Mouse (Mus musculus): ENCODE results near the gene Mylk3.

Mylk3 gene

DNA sequence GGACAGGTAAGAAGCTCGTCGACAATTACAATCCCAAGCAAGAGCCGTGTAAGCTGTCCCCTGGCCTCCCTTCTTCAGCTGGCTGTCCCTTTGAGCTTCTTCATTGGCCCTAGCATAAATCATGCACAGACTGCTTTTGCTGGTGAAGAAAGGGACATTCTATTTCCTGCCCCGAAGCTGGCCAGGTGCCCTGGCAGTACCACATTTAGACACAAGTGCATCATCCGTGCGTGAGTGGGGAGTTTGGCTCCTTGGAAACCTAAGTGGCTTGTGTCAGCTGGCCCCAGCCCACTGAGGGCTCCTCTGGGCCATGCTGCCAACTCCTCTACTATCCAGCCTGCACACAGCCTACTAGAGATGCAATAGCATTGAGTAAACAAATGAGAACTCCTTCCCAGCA is at the start of gene Mylk3:
Mylk3 (minus strand) TSS at position 141 of the 400 bp plus-strand sequence.
- no peak for DNase-seq (ENCODE audit: low spot score)

DNA sequence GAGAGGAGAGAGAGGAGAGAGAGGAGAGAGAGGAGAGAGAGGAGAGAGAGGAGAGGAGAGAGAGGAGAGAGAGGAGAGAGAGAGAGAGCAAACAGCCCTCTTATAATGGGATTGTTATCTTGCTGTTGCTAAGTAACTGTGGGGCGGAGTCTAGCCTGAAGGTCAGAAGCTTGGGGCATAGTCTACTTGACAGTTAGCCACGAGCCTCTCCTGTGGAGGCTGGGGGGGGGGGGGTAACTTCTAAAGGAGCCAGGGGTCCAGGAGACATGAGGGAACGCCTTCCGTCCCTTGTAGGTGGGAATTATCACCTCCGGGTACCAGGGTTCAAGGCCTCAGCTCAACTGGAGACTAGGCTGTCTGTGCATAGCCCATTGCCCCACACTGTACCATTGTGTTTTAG is 49.6 kb upstream of the Mylk3 start:
- no peak for DNase-seq (ENCODE audit: low spot score)

DNA sequence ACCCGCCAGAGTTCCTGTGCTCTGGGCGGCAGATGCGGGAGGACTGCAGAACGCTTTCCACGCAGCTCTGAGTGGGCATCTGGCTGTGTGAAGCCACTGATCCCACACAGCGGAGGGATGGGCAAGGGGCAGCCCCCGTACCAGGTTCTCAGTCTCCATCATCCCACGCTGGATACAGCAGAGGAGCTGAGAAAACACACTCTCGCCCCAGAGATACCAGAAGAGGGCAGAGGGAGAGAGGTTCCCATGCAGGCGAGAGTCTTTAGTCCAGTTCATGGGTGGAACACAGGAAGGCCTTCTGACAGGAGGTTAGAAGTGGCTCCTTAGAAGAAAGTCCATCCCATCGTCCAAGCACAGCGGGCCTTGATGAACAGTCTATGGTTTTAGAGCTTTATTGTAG is 48.7 kb upstream of the Mylk3 start:
- DNase-seq (ENCODE audit: low spot score), result no peak

DNA sequence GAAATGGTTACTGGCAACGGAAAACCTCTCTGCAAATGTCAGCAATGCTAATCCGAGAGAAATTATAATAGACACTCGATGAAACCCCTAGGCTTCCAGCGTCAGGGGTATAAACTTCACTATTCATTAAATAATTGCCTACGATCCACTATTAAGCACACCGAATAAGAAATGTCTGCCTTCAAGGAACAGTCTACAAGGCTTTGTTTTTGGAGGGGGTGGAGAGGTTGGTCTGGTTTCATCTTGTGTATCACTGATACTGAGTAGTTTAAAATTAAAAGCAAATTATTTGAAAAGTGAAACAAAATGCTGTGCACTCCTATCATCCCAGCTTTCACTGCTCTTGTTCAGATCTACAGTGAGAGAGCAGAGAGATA is 46.9 kb upstream of the Mylk3 start:
- DNase-seq (ENCODE audit: low spot score), result no peak

DNA sequence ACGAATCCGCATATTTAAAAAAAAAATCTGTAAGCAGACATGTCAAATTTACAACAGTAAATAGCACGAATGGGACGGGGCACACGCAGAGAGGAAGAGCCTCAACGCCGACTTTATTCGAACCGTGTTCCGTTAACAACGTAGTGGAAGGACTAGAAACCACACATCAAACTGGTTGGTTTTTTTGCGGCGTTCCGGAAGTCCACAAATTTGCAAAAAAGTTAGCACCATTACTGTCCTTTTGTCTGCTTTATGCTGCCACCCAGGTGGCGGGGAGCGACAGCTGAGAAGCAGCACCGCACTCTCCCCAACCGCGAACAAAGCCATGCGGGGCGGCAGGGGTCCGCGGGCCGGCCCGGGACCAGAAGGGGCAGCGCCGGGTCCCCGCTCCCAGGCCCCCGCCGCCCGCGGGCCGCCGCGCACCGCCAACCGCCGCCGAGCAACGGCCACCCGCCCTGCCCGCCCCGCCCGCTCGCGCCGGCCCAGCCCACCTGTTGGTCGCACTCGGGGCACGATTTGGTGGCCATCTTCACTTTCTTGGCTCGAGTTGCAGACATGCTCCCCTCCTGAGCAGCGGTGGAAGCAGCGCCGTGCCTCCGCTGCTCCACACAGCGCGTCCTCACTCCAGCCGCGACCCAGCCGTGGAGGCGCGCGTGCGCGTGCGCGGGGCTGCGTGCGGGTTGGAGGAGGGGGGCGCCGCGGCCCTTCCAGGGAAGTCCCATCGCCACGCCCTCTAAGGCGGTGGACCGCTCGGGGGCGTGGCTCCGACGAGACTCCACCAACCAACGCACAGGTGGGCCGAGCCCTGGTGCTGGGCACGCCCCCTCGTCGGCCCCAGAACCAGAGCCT is 46.2 kb upstream of the Mylk3 start, which contains the start of gene 4921524J17Rik:
4921524J17Rik (minus strand) TSS at position 666 of the 849 bp plus-strand sequence.
- DNase-seq (ENCODE audit: low spot score), result peak; percentile 97

DNA sequence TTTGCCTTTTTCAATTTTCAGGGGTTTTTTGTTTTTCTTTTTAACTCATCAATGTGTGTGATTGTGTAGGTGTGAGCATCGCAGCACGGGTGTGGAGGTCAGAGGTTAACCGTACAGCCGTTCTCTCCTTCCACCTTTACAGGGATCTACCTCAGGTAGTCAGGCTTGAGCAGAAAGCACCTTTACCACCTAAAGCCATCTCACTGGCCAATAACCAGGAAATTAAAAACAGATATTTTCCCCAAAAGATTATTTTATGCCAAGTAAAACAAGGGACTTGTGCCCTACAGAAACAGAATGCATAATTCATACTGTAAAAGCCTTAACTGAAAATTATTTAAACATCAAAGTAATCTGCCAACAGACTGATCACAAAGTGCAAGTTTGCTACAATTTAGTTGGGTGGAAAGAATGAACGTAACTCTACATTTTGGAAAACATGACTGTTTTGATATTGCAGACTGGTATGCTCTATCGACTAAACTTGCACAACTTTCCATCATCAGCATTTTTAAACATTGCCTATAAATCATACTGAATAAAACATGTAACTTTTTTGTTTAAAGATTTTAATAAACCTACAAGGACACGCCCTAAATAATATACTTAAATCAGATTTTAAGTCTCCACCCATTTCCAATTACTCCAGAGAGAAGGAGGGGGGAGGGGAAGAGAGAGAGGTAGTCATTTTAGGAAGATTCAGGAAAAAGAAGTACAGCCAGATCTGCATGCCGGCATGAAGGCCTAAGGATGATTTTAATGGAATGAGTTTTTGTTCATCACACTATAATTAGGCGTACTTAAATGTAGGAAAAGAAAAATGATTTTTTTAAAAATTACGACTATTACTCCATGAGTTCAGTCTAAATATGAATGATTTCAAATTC is 45.4 kb upstream of the Mylk3 start:
- DNase-seq (ENCODE audit: low spot score), result no peak

DNA sequence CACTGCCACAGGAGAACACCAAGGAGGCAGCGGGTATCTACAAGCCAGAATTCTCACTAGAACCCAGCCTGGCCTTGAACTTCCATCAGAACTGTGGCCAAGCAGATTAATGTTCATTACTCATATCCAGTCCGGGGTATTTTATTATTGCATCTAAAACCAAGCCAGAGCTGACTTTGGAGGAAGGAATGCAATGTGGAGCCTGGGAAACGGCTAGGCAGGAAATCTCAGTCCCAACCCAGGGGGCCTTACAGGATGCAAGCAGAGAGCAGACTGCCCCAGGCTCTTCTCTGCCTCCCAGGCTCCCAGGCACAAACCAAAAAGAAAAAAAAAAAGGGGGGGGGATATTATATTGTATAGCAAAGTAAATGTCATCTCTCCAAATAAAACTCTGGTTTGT is 44.7 kb upstream of the Mylk3 start:
- DNase-seq (ENCODE audit: low spot score), result no peak

DNA sequence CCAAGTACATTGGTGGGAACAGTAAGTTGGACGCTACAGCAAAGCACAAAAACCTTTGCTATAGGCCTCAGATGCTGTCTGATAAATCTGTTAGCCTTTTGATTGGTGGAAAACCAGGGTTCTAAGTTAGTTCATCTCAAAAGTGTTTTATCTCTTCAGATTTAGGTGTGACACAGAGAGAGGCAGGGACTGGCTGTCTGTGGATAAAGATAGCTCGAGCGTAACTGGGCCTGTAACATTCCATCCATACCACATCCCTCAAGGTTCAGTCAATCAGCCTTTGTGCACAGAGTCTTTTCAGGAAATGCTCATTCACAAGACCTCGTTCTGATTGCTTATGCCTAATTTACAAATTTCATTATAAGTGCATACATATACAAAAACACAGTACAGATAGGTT is 43.1 kb upstream of the Mylk3 start:
- no peak for DNase-seq (ENCODE audit: low spot score)

DNA sequence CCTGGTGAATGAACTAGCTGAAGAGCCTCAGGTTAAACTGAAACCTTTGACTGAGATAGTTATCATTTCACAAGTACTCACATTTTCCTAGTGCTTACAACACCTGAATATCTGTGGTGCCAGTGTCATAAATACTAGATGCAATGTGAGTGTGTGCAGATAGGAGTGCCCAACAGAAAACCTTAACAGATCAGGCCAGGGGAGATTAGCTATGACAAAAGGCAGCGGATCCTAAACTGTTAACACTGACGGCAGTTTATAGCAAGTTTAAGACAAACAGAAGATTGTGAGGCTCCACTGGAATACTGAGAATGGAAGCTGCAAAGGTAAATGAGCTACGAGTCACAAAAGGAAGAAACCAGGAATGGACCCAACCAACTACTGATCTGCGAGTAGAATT is 40.9 kb upstream of the Mylk3 start:
- no peak for DNase-seq (ENCODE audit: low spot score)

DNA sequence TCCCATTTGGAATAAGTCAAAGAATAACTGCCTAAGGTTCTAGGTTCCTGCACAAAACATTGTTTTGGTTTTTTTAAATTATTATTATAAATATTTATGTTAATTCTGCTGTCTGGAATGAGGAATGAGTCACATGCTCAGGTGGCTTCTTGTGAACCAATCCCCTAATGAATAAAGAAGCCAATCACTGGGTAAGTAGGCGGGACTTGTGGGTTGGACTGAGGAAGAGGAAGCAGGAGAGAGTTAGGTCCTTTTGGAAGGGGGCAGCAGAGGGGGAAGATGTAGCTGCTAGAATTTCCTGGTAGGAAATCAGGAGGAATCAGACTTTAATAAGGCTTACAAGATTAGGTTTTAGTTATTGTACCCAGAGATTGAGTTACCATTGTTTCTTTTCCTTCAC is 35.2 kb upstream of the Mylk3 start:
- DNase-seq (ENCODE audit: low spot score), result no peak

DNA sequence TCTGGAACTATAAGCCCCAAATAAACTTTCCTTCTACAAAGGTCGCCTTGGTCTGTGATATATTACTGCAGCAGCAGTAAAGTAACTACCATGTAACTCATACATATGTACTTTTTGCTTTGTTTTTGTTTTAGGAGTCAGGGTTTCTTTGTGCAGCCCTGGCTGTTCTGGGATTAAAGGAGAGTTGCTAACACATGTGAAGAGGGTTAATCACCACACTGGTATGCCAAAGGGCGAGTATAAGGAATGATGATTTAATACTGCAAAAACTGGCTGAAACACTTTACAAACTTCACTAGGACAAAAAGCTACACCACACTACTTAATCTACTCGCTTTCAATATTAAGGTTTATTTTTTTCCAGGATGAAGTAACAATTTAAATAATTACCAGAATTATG is 22.4 kb upstream of the Mylk3 start:
- DNase-seq (ENCODE audit: low spot score), result no peak

DNA sequence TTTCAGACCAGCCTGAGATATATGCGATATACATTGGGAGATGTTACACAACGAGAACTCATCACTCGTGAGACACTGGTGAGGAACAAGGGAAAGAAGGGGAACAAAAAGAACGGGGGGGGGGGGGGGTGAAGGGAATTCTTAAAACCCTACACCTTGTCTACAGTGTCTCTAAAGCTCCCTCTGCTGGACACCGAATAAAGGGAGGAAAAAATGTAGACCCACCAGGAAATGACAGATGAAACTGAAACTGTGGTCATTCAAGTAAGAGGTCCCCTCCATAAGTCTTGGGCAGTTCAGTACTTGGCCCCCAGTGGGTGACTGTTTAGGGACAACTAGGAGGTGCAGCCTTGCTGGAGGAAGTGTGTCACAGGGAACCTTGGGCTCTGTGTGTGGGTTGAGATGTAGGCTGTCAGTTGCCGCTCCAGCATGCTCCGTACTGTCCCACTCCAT is 21.9 kb upstream of the Mylk3 start:
- DNase-seq (ENCODE audit: low spot score), result peak; percentile 18

DNA sequence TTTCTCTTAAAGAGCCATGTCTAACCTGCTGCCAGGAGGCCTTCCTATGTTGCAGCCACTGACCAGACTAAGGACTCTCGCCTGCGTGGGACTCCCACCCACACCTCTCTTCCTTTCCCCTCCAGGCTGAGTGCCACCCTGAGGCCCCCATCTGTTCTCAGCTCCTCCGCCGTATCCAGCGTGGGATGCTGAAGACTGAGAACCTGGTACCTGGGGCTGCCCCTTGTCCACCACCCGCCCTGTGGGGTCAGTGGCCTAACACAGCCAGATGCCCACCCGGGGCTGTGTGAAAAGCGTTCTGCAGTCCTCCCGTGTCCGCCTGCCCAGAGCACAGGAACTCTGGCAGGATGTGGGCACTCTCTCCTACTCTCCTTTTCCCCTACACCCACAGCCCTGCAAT is 19.8 kb upstream of the Mylk3 start:
- DNase-seq (ENCODE audit: low spot score), result no peak

DNA sequence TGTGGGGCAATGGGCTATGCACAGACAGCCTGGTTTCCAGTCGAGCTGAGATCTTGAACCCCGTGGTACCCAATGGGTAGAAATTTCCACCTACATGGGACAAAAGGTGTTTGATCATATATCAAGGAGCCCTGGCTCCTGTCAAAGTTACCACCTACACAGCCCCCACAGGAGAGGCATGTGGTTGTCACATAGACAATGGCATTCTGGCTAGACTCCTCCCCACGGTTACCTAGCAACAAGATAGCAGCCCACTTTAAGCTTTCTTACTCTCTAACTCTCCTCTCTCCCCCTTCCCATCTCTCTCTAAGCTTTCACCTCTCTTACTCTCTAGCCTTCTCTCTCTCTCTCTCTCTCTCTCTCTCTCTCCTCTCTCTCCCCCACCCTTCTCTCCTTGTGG is 19.3 kb upstream of the Mylk3 start:
- DNase-seq (ENCODE audit: low spot score), result no peak

DNA sequence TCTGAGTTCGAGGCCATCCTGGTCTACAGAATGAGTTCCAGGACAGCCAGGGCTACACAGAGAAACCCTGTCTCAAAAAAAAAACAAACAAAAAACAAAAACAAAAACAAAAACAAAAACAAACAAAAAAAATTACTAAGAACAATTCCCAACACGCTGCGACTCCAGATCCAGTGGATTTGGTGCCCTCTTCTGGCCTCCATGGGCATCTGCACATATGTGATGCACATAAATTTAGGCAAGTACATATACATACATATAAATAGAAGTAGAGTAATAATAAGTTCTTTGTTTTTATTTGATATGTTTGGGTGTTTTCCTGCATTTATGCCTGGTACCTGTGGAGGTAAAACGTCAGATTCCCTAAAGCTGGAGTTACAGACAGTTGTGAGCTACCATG is 12.4 kb upstream of the Mylk3 start:
- DNase-seq (ENCODE audit: low spot score), result no peak

DNA sequence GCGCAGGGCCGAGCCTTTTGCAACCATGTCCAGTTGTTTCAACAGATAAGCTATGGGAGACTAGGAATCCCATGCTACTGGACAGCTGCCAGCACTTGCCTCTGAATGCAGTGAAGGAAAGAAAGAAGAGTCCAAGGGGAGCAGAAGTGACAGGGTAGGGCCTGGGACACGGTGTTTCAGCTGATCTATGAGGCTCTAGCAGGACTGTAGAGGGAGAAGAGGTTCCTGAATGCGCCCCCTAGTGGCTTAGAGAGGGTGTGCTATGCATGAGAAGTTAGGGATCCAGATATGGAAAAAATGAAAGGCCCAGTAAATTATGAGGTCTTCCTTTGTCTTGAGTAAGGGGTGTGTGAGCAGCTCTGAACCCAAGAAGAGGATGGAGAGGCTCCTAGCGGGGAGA is 11.4 kb upstream of the Mylk3 start:
- DNase-seq (ENCODE audit: low spot score), result no peak

DNA sequence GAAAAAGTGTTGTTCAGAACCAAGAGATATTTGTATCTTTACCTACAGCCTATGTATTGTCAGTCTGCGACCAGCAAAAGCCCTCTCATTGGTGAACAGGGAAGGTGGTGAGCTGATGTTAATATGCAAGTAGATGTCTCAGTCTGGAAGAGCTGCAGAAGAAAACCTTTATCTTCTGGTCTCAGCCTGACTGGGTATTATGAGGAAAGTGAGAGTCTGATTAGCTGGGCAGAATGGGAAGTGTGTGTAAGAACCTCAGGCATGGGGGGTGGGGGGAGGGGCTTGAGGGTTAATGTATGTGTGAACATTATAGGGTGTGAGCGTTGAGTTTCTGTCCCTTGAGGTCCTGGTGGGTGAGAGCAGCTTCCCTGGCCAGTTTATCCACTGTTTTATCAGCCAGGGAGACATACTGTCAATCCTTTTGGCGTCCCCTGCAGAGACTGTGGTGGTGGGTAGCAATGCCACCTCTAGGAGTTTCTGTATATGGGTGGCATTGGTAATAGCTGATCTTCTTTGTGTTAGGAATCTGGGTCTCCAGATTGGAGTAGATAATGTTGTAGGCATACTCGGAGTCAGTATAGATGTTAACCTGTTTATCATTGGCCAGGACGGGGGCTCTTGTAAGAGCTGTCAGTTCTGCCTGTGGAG is 10.4 kb upstream of the Mylk3 start:
- DNase-seq (ENCODE audit: low spot score), result no peak

DNA sequence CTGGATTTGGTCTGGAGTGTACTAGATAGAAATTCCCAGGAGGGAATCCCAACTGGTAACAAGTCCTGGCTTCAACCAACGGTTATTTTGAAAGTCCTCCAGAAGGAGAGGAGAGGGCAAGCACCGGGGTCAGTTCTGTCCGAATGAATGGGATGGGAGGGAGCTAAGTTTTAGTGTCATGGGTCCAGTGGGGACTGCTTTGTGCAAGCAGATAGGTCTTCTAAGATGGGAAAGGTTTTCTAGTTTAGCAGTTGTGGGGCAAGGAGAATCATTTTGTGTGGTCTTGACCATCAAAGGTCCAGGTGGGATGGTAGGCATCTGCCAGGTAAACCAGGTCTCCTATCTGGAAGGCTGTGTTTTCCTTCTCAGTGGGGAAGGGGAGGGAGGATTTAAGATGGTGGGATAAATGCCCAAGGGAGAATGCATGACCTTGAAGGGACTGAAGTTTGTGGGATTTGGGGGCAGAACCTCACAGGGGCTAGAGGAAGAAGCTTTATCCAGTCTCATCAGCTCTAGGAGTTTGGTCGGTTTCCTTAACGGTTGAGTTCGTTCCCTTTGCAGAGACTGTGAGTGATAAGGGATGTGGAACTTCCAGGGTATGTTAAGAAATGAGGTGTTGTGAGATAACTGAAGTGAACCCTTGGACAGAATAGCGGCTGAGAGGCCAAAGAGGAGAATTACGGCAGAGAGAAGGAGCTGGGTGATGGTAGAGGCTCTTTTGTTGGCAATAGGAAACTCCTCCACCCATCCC is 9.7 kb upstream of the Mylk3 start:
- DNase-seq (ENCODE audit: low spot score), result no peak

DNA sequence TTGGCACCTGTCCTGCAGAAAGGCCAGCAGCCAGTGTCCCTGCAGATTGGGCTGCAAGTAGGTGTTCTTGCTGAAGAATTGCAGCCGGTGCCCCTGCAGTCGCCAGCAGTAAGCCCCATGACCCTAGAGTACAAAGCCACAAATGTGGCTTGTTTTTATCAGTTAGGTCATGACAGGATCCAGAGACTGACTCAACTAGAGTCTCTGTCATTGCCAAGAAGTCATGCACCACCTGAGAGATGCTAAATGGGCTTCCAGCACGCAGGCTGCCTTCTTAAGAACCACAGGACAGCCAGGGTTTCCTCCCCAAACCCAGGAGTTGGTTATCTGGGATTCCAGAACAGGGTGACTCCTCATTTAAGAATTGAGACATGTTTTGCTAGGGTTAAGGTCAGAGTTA is 8.9 kb upstream of the Mylk3 start:
- no peak for DNase-seq (ENCODE audit: low spot score)

DNA sequence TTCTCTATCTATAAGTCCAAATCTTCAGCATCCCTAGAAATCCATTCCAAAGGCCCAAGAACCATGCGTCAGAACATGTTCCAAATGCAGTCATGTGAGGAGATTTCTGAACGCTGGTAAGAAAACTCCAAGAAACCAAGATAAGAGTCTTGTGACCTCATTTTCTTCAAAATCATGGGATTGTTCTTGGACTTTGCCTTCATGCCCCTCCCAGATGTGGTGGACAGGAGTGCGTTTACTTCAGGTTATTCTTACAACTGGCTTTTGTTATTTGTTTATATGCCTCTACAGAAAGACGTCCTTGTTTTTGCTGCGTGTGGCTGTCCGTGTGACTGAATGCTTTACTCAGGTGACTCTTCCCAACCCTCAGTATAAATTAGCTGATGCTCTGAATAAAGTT is 7.1 kb upstream of the Mylk3 start:
- DNase-seq (ENCODE audit: low spot score), result no peak

DNA sequence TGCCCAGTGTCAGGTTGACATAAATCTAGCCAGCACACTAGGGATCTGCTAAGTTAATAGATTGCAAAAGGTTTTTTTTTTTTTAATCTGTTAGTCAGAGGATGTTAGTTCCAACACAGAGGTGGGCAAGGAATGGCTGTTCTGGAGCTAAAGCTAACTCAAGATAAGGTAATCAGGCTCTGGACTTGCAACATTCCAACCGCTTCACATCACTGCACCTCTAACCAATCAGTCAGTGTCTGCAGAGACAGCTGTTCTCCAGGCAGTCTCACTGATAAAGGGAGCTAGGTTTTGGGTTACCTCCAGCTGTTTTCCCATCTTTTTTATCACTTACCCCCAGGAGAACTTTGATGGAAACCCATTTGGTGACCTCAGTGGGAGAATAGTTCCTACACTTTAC is 5.3 kb upstream of the Mylk3 start:
- no peak for DNase-seq (ENCODE audit: low spot score)

DNA sequence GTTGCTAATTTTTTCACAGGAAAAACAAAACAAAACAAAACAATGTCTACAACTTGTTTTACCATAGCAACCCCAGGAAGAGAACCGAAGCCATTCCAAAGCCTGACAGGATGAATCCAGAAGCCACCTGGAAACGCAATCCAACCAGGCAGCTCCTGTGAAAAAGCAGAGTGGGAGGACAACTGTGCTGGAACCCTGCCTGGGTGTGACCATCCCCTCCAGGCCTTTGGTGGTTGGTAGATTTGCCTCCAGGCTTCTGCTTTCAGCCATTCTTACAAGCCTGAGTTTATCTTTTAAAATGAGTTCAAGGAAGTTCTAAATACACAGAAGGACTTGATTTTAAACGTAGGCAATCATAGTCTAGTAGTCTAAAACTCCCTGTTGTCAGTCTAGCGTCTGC is 4.2 kb downstream of the Mylk3 start:
- DNase-seq (ENCODE audit: low spot score), result no peak

Data from left cerebral cortex, adult 11 months (tissue).